Mouse (Mus musculus): ENCODE results near the gene Depdc1b. TPM values are rescaled to one million over a fixed set of nuclear protein-coding genes. Genes with fewer than 3 reads are reported as not detected.

Gene Depdc1b
- polyA plus RNA-seq, 1 experiment: 0.16 TPM

- no peak for DNase-seq (ENCODE audit: low read depth)
These were observed 37.6 kb downstream of the Depdc1b start for GRCm38 (mm10) chr13:108353781-108354180.

DNA sequence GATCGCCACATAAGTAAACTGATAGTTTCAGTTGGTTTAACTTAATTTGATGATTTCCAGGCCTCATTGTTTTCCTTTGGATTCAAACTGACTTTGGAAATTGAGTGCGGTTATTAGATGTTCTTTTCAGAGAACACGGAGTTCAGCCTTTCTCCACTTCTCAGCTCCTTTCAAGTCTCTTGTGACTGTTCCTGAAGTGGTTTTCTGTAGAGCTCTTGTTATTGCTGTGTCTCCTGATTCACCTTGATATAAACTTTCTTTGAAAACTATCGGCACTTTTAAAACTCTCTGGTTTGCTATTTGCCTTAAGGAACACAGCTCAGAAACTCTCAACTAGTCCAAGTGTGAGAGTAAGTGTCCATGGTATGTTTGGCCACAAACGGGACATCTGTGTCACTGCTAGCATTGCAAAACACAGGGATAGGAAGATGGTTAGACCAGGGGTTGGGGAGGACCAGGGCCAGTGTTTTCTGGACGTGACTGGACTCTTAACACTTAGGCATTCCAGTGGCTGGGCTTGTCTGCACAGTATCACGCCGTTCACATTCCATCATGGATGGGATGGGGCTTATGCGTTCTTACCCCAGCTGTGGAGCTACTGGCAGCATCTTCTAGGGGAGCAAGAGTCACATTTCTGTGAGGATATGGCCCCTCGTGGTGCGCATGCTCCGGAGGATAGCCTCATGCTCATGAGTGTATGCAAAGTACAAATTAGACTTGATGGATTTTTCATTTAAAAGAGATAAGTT lies 38.8 kb downstream of the Depdc1b start:
- DNase-seq (ENCODE audit: low read depth): no peak

DNA sequence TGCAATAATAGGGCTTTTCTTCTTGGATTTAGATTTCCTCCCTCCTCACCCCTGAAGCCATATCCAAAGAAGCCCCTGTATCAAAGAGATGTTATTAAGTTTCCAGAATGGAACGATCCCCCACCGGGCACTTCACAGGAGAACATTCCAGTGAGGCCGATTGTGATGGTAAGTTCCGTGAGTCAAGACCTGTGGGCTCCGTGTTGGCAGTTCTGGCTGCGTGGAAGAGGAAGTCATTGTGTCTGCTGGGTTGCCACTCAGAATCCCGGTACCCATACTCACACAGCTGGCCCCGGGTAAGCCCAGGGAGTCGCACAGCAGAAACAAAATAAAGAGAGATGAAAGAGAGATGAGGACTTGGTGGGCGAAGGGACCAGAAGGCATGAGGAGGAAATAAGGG lies 41.2 kb downstream of the Depdc1b start:
- no peak for DNase-seq (ENCODE audit: low read depth)

DNA sequence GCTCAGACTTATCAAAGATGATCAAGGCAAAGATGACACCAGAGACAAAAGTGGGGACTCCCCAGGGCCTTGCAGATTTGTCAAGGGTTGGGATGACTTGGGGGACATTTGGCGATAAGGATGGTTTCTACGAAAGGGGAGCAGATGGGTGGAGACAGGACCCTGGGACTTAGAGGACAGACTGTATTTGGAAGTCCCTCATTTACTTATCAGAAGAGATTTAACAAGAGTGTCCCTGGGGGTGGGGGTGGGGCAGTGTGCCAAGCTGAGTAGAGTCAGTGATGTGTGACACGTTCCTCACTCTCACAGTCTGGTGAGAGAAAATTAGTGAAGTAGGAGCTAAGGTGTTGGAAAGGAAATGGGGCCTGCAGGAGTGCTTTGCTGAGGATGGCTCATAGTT lies 42.1 kb downstream of the Depdc1b start:
- no peak for DNase-seq (ENCODE audit: low read depth)

GRCm38 (mm10) chr13:108367496-108367895 lies 51.4 kb downstream of the Depdc1b start:
- no peak for DNase-seq (ENCODE audit: low read depth)

- peak; percentile 9 for DNase-seq (ENCODE audit: low read depth)
These were observed 54.3 kb downstream of the Depdc1b start for GRCm38 (mm10) chr13:108370241-108370941.

DNA sequence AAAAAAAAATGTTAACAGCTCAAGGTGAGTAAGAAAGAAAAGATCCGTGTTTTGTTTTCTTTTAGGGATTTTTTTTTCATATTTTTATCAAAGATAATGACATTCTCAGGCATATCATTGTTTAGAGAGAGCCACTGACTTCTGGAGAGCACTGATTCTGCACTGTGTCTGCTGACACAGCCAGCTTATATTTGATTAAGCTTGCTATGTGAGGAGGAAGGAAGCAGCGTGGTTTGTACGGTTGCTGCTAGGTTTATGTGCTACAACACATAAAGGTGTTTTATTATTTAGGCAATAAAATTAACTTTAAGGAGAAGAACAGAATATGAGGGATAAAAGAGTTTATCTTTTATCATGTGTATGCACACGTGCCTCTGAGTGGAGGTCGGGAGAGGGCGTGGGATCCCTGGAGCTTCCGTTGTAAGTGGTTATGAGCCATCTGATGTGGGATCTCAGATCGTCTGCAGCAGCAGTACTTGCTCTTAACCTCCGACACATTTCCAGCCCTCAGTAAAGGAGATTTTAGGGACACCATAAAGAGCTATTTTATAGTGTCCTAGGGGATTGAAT lies 55.3 kb downstream of the Depdc1b start:
- no peak for DNase-seq (ENCODE audit: low read depth)

DNA sequence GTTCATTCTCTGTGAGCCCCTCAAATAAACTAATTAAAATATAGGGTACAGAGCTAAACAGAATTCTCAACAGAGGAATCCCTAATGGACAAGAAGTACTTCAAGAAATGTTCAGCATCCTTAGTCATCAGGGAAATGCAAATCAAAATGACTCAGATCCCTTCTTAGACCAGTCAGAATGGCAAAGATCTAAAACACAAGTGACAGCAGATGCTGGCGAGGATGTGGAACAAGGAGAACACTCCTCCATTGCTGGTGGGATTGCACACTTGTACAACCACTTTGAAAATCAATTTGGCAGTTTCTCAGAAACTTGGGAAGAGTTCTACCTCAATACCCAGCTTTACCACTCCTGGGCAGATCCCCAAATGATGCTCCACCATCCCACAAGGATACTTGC lies 57.1 kb downstream of the Depdc1b start:
- no peak for DNase-seq (ENCODE audit: low read depth)

GRCm38 (mm10) chr13:108376637-108377036 lies 60.5 kb downstream of the Depdc1b start:
- DNase-seq (ENCODE audit: low read depth): no peak

GRCm38 (mm10) chr13:108381161-108381560 lies 65.0 kb downstream of the Depdc1b start:
- no peak for DNase-seq (ENCODE audit: low read depth)

- no peak for DNase-seq (ENCODE audit: low read depth)
These were observed 66.9 kb downstream of the Depdc1b start for GRCm38 (mm10) chr13:108383051-108383450.

GRCm38 (mm10) chr13:108386058-108386457 lies 69.9 kb downstream of the Depdc1b start:
- DNase-seq (ENCODE audit: low read depth): no peak

- no peak for DNase-seq (ENCODE audit: low read depth)
These were observed 74.4 kb downstream of the Depdc1b start for GRCm38 (mm10) chr13:108390565-108390964.

GRCm38 (mm10) chr13:108403197-108403596 lies 87.1 kb downstream of the Depdc1b start:
- DNase-seq (ENCODE audit: low read depth): no peak

- no peak for DNase-seq (ENCODE audit: low read depth)
These were observed 88.2 kb downstream of the Depdc1b start for GRCm38 (mm10) chr13:108404372-108404771.

GRCm38 (mm10) chr13:108415464-108415863 lies 99.3 kb downstream of the Depdc1b start:
- DNase-seq (ENCODE audit: low read depth): no peak

- no peak for DNase-seq (ENCODE audit: low read depth)
These were observed 102.8 kb downstream of the Depdc1b start for GRCm38 (mm10) chr13:108418741-108419507.

DNA sequence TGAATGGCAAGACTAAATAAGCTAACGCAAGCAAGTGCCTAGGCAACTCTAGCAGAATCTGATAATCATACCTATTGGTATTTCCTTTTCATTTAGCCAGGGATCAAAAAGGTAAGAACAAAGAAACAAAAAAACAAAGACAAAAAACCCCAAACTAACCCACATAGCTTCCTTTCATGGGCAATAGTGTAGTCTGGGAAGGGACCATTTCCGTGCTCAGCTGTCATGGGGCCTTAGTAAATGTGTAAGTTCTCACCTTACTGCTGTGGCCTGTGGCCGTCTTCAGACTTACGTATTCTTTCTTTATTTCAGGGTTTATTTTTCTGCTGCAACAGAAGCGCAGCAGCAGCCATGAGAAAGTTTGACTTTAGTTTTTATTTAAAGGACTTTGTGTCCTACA lies 110.2 kb downstream of the Depdc1b start:
- no peak for DNase-seq (ENCODE audit: low read depth)

- DNase-seq (ENCODE audit: low read depth): no peak
These were observed 112.7 kb downstream of the Depdc1b start for GRCm38 (mm10) chr13:108428809-108429208.

GRCm38 (mm10) chr13:108429623-108430022 lies 113.5 kb downstream of the Depdc1b start:
- no peak for DNase-seq (ENCODE audit: low read depth)

GRCm38 (mm10) chr13:108431776-108432175 lies 115.6 kb downstream of the Depdc1b start:
- no peak for DNase-seq (ENCODE audit: low read depth)

DNA sequence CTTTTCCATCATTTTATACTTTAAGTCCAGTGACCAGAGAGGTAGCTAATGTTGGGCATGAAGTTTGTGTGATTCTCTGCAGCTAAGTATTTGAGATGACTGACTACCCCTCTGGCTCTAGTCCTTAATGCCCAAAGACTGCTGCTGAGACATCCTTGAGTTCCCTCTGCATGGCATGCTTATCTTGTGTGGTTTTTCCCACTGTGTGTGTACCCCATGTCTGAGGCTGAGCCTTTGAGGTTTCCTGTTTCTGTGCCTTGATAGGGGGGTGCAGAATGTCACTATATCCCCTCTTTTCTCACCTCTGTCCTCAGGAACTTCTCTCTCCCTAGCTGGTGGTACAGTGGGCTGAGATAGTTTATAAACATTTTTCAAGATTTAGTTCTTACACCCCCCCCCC lies 119.6 kb downstream of the Depdc1b start:
- DNase-seq (ENCODE audit: low read depth): no peak
